ENCODE assay signal across 8 mouse cellular contexts in genomic region chr12:27338721-27339170, GRCm38 (mm10). TPM values are rescaled to one million over a fixed set of nuclear protein-coding genes. Genes with fewer than 3 reads are reported as not detected.
DNase-seq lines count a peak whose midpoint lies in the region; ATAC-seq lines count a peak whose summit lies in the region.

No protein-coding gene starts in this region.

- H3K36me3 ChIP-seq in liver, embryonic 12.5 days: no peaks in the 10 kb centered on the region

- ATAC-seq in liver, embryonic 12.5 days: no peak

- peak overlapping the region; percentile 54 for H3K4me3 ChIP-seq in liver, embryonic 12.5 days

- peak overlapping the region; percentile 60 for H3K4me2 ChIP-seq in liver, embryonic 12.5 days

- 0 out of 2 replicates have a peak, but pooled peaks cover 6% of the 10 kb centered on the region for H3K4me1 ChIP-seq in liver, embryonic 12.5 days

- H3K9me3 ChIP-seq in liver, embryonic 12.5 days (replicated peaks): no peaks in the 10 kb centered on the region

- H3K9ac ChIP-seq in liver, embryonic 12.5 days: peak overlapping the region; percentile 50; the same call in 1 of the 2 replicates

- no peak overlapping the region for H3K27ac ChIP-seq in liver, embryonic 12.5 days

- peak; percentile 64 for DNase-seq in embryo, embryonic 10 days (ENCODE audit: low spot score)
- DNase-seq in embryo, embryonic 9.5 days (ENCODE audit: extremely low spot score): no peak
- peak; percentile 33 for DNase-seq in R1 (ENCODE audit: low read depth, low spot score)
- DNase-seq in frontal cortex, postnatal 14 days (ENCODE audit: low spot score in 2 of 2): peak; percentile 52 to 62
- DNase-seq in kidney, postnatal 14 days: peak; percentile 39
- DNase-seq in ovary, postnatal 36 days (ENCODE audit: low spot score): peak; percentile 25
- DNase-seq in thymus, adult 18-20 months: no peak

- H3K27me3 ChIP-seq in liver, embryonic 12.5 days (replicated peaks): peaks cover 62% of the 10 kb centered on the region

- 2% methylated on average over 40 of the region's 40 CpGs for WGBS in liver, embryonic 12.5 days (ENCODE audit: insufficient replicate concordance)

RNA-seq across cellular contexts. Expression of gene Sox11, which starts 3.6 kb away (rescaled TPM):
- polyA plus RNA-seq in liver, embryonic 12.5 days (2016; fragmentation: Nextera tagmentation; extraction: Ambion mirVana): 5.6 and 6.0 TPM in 2 replicates

Comparison
In these comparisons a context has a peak if more than half of its experiments do, and no peak if none do; other contexts are left out.
1. DNase-seq: peak in embryo, embryonic 10 days (single experiment), R1 (single experiment), frontal cortex, postnatal 14 days (2 of 2), kidney, postnatal 14 days (single experiment) and ovary, postnatal 36 days (single experiment); none in embryo, embryonic 9.5 days (single experiment) and thymus, adult 18-20 months (0 of 2).